8 mouse cellular contexts compared by ENCODE assay signal in the genomic region with DNA sequence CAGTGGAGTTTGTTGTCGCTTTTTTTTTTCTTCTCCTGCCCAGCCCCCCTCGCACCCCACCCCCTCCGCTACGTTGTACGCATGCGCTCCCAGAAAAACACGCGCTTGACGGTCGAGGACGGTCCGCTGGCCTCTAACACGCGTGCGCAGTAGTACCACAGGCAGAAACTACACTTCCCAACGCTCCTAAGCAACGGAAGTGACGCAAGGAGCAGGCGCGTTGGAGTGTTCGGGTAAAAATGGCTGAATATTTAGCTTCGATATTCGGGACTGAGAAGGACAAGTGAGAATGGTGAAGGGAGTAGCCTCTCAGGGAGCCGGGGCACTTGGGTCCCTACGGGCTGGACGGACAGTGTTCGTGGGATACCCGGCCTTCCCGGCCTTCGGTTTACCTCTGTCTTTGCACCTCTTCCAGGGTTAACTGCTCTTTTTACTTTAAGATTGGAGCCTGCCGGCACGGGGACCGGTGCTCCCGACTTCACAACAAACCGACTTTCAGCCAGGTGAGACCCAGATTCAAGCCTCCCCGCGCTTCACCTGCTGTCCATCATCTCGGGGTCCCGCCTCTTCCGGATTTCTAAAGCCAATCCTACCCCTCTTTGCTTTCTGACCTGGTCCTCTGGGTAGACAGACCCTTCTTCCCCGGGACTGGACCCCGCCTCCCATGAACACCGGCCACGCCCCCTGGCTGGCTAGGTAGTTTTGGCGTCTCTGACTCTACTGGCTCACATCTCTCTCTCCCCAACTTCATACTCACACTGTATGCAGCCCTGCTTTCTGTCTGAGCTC. TPM values are rescaled to one million over a fixed set of nuclear protein-coding genes. Genes with fewer than 3 reads are reported as not detected.
A peak's percentile ranks its signal among the peaks of the same experiment; 100 is the strongest.
DNase-seq lines count a peak whose midpoint lies in the region; ATAC-seq lines count a peak whose summit lies in the region.

A gene (plus strand): TSS at position 185 of the 789 bp plus-strand sequence.
A gene (plus strand): TSS at position 228 of the 789 bp plus-strand sequence.
A gene (minus strand): TSS at position 511 of the 789 bp plus-strand sequence.

- DNase-seq in B cell, adult 2 months: peak; percentile 92 to 93
- peak; percentile 99 for DNase-seq in brain, adult 2 months (ENCODE audit: low read depth, low spot score)
- DNase-seq in heart, embryonic 10.5 days (ENCODE audit: low spot score): peak; percentile 99
- peak; percentile 97 for DNase-seq in liver
- peak; percentile 95 to 98 for DNase-seq in spleen, postnatal 4 days (ENCODE audit: low spot score in 2 of 2)

- H3K27ac ChIP-seq in heart, embryonic 10.5 days: peak within 1 kb of the TSS; percentile 95
- peak within 1 kb of the TSS; percentile 97 for H3K27ac ChIP-seq in kidney, embryonic 15.5 days

- peak within 1 kb of the TSS; percentile 79 for H3K4me3 ChIP-seq in heart, embryonic 10.5 days
- peak within 1 kb of the TSS; percentile 80 for H3K4me3 ChIP-seq in kidney, embryonic 15.5 days (replicated peaks)

- under 1% methylated on average over 45 of the region's 45 CpGs for WGBS in heart, embryonic 10.5 days
- under 1% methylated on average over 45 of the region's 45 CpGs for WGBS in kidney, embryonic 15.5 days

- H3K9me3 ChIP-seq in heart, embryonic 10.5 days: no peaks in the 10 kb centered on the region
- H3K9me3 ChIP-seq in kidney, embryonic 15.5 days (replicated peaks): no peaks in the 10 kb centered on the region

- peak within 1 kb of the TSS; percentile 79 for H3K4me2 ChIP-seq in kidney, embryonic 15.5 days

- peak within 1 kb of the TSS; percentile 73 for H3K9ac ChIP-seq in kidney, embryonic 15.5 days

- H3K4me1 ChIP-seq in heart, embryonic 10.5 days: peaks cover 13% of the 10 kb centered on the region
- peaks cover 37% of the 10 kb centered on the region for H3K4me1 ChIP-seq in kidney, embryonic 15.5 days

- peak; percentile 75 for ATAC-seq in erythroblast, adult 5-6 weeks (replicated peaks; ENCODE audit: low FRiP score, poor library complexity, severe bottlenecking)
- peak; percentile 91 for ATAC-seq in kidney, embryonic 15.5 days (replicated peaks; ENCODE audit: low FRiP score)
- ATAC-seq in monocyte, adult 5-6 weeks (replicated peaks; ENCODE audit: insufficient number of reproducible peaks, low FRiP score, low TSS enrichment, poor library complexity, severe bottlenecking): peak; percentile 76

- H3K27me3 ChIP-seq in heart, embryonic 10.5 days (ENCODE audit: insufficient read depth, poor library complexity, severe bottlenecking): no peaks in the 10 kb centered on the region
- H3K27me3 ChIP-seq in kidney, embryonic 15.5 days: no peaks in the 10 kb centered on the region

- peaks cover 40% of the 10 kb centered on the region for H3K36me3 ChIP-seq in heart, embryonic 10.5 days
- peaks cover 42% of the 10 kb centered on the region for H3K36me3 ChIP-seq in kidney, embryonic 15.5 days

RNA-seq across cellular contexts. Expression of the first gene that starts in this region (rescaled TPM):
- 3.5 and 30.1 TPM in 2 replicates for total RNA-seq in erythroblast, adult 5-6 weeks (2015; ENCODE audit: low replicate concordance)
- 30.0 and 39.4 TPM in 2 replicates for total RNA-seq in erythroblast, adult 5-6 weeks (2017; ENCODE audit: low replicate concordance)
- 87.8 and 90.4 TPM in 2 replicates for polyA plus RNA-seq in heart, embryonic 10.5 days (2016; fragmentation: Nextera tagmentation; extraction: Ambion mirVana)
- 94.8 and 102 TPM in 2 replicates for polyA plus RNA-seq in kidney, embryonic 15.5 days (2015; fragmentation: Nextera tagmentation; extraction: Ambion mirVana)
- total RNA-seq in monocyte, adult 5-6 weeks (2017): 66.7 to 101 TPM (median 99.2 TPM) in 3 replicates

RNA-seq across cellular contexts. Expression of the second gene that starts in this region (rescaled TPM):
- 1.3 and 4.8 TPM in 2 replicates for total RNA-seq in erythroblast, adult 5-6 weeks (2015; ENCODE audit: low replicate concordance)
- total RNA-seq in erythroblast, adult 5-6 weeks (2017; ENCODE audit: low replicate concordance): 5.2 and 6.6 TPM in 2 replicates
- 9.9 and 12.3 TPM in 2 replicates for polyA plus RNA-seq in heart, embryonic 10.5 days (2016; fragmentation: Nextera tagmentation; extraction: Ambion mirVana)
- polyA plus RNA-seq in kidney, embryonic 15.5 days (2015; fragmentation: Nextera tagmentation; extraction: Ambion mirVana): 15.0 and 17.0 TPM in 2 replicates
- total RNA-seq in monocyte, adult 5-6 weeks (2017): 3.5 to 14.5 TPM (median 11.1 TPM) in 3 replicates

RNA-seq across cellular contexts. Expression of the third gene that starts in this region (rescaled TPM):
- total RNA-seq in erythroblast, adult 5-6 weeks (2015; ENCODE audit: low replicate concordance): 73.4 and 88.8 TPM in 2 replicates
- total RNA-seq in erythroblast, adult 5-6 weeks (2017; ENCODE audit: low replicate concordance): 41.4 and 69.3 TPM in 2 replicates
- polyA plus RNA-seq in heart, embryonic 10.5 days (2016; fragmentation: Nextera tagmentation; extraction: Ambion mirVana): 112 and 124 TPM in 2 replicates
- polyA plus RNA-seq in kidney, embryonic 15.5 days (2015; fragmentation: Nextera tagmentation; extraction: Ambion mirVana): 152 TPM in 2 replicates
- 76.7 to 145 TPM (median 135 TPM) in 3 replicates for total RNA-seq in monocyte, adult 5-6 weeks (2017)

Comparison
In these comparisons a context has a peak if more than half of its experiments do, and no peak if none do; other contexts are left out.
1. Peak in every context shown above with its lines: DNase-seq, ATAC-seq, H3K4me3 ChIP-seq and H3K27ac ChIP-seq.